Mouse (Mus musculus) kidney, postnatal 14 days (tissue): Measurements from ENCODE around the gene Tceal8.
"Not testable (repeated sequence)": the region's sequence is repeated elsewhere in the genome, so short reads cannot be mapped to it uniquely, and the experiment has no call there.

Source experiments
- DNase-seq: peaks from one replicate; pipeline ENCODE4 v3.0.0; 2022; ENCODE audit warnings: mixed read lengths

The Tceal8 gene

GRCm38 (mm10) chrX:136172118-136172551, at the start of gene Tceal8:
Gene Tceal8, minus strand, starts transcription at chrX:136172342.
- DNase-seq, result peak; percentile 88

GRCm38 (mm10) chrX:136216303-136216702, 44.2 kb upstream of the Tceal8 start:
- no peak for DNase-seq

- not testable (repeated sequence) for DNase-seq
Measured at GRCm38 (mm10) chrX:136214729-136215677, 42.9 kb upstream of the Tceal8 start, which contains the start of the genes Tceal7 and Bex1. Gene Tceal7, plus strand, starts transcription at chrX:136214779. Gene Bex1, minus strand, starts transcription at chrX:136215513.

GRCm38 (mm10) chrX:136213396-136213795, 41.3 kb upstream of the Tceal8 start:
- DNase-seq, result no peak

GRCm38 (mm10) chrX:136204406-136204805, 32.3 kb upstream of the Tceal8 start:
- no peak for DNase-seq

DNA sequence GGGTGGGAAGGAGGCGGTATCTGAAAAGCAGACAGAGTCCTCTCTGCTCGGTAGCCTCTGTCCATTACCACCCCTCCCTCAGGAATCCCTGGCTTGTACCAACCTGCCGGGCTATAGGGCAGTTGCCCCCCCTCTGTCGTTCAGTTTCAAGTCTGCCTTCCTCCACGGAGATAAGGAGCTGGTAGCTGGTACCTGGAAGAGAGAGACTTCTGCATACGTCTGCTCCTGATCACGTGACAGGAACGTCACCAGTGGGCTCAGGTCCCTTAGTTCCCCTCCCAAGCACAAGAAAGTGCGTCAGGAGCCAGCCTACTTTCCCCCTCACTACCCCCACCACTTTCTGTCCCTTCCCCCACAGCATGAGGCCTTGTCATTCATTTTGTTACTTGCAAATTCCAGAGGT, 31.5 kb upstream of the Tceal8 start, which contains the start of gene Tceal5:
Gene Tceal5 (minus strand): TSS at position 213 of the 403 bp plus-strand sequence.
- peak; percentile 2 for DNase-seq

DNA sequence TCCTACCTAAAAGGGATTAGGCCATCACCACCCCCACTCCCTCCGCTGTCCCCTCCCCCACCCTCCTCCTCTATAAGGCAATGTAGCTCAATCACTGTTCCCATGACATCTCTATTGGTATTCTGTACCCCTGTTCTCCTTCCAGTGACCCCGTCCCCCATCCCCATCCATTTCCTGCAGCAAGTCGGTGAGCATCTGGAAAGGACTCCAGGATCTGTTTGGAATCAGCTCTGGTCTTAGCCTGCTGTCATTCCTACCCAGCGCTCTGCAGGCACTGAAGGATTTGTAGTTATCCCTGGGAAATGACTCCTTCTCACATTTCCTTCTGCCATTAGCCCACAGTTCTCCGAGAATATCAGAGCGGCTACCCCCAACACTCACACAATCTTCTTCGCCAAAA, 31.1 kb upstream of the Tceal8 start:
- no peak for DNase-seq

DNA sequence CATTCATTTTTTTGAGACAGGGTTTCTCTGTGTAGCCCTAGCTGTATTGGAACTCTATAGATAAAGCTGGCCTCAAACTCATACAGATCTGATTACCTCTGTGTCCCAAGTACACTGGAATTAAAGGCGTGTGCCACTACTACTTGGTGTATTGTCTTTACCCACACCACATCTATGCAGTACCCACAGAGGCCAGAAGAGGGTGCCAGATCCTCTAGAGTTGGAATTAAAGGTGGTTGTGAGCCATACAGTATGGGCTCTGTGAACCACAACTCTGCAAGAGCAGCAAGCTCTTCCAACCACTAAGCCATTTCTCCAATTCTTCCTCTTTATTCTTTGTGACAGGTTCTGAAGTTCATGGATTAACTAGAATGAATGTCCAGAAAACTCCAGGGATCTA, 24.7 kb upstream of the Tceal8 start:
- DNase-seq, result peak; percentile 7

DNA sequence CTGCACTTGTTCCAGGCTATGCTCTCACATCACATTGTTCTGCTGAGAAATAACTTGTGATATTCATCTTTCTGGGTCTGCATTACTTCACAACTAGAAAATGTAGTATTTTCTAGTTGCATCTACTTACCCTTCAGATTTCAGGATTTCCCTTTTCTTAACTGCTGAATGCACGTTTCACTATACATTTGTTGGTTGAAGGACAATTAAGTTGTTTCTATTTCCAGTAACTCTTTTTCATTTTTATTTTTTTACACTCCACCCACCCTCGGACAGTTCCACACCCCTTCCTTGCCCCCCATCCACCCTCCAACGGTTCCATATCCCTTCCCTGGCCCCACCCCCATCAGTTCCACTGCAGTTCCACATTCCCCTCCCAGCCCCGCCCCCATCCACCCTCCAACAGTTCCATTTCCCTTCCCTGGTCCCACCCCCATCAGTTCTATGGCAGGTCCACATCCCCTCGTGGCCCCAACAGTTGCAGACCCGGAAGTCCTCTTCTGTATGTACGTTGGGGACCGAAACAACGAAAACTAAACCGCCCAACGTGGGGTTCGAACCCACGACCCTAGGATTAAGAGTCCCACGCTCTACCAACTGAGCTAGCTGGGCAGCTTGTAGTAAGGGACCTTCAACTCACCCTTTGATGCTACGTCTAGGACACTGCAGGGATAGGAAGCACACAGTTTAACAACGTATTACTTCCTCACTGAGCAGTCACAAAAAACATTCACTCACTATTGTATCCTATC, 23.2 kb upstream of the Tceal8 start:
- DNase-seq, result no peak

DNA sequence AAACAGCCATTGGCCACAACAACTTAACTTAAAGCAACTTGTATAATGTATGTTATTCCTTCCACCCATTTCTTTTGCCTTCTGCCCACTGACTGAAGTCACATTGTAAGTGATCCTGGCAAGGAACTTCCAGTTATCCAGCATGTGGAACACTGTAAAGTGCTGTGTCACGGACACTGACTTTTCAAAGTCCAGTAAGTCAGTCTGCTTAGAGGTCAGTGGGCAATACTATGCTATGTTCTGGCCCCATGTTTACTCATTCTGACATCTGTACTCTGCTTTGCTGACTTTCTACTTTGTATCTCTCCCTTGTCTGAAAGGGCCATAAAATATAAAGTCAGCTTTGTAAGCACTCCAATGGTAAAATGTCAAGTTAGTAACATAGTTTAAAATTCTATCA, 11.0 kb upstream of the Tceal8 start:
- DNase-seq, result peak; percentile 1

GRCm38 (mm10) chrX:136180897-136181553, 8.9 kb upstream of the Tceal8 start:
- no peak for DNase-seq

GRCm38 (mm10) chrX:136172786-136173185, 644 bp upstream of the Tceal8 start:
- peak; percentile 2 for DNase-seq

GRCm38 (mm10) chrX:136171189-136172117, 689 bp downstream of the Tceal8 start:
- peak; percentile 70 for DNase-seq

- DNase-seq, result no peak
Measured at GRCm38 (mm10) chrX:136170625-136171024, 1.5 kb downstream of the Tceal8 start.

DNA sequence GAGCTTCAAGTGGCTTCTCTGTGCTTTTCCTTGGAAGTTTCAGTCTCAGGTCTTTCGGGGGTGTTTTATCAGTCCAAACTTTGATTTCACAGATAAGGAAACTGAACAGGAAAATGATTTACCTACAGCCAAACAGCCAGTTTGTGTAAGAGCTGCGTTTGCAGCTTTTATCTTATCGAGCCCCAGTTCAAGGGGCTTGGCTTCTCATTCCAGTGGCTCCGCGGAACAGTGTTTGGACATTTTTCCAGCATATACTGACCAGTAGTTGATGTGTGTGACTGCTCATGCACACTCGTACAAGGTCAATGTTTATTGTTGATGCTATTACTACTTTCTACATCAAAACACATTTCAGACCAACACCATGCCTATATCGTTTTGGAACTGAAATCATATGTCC, 27.9 kb downstream of the Tceal8 start:
- no peak for DNase-seq

DNA sequence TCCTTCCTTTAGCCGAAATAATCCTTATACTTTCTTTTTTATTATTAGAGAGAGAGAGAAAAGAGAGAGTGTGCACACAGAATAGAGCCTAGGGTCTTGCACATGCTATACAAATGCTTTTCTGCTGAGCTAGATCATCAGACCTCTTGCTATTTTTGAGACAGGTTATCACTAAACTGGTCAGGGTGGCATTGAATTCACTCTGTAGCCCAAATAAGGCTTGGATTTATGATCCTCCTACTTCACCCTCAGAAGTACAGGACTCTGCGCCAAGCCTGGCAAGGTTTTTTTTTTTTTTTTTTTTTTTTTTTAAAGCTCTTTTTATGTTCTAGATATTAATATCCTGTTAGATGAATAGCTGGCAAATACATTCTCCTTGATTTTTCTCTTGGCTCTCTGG, 28.4 kb downstream of the Tceal8 start:
- DNase-seq, result no peak

- DNase-seq, result no peak
Measured at GRCm38 (mm10) chrX:136141385-136141784, 30.8 kb downstream of the Tceal8 start.

DNA sequence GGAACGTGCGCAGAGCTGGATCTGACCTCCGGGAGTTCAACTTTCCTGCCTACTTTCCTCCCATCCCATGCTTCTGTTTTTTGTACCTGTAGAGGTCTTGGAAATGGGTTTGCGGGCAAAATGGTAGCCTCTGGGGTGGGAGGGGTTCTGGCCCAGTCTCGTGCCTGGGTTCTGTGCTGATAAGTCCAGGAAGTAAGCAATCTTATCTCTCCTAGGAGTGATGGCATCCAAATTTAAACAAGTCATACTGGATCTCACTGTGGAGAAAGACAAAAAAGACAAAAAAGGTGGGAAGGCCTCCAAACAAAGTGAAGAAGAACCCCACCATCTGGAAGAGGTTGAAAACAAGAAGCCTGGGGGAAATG, 32.5 kb downstream of the Tceal8 start:
- not testable (repeated sequence) for DNase-seq

DNA sequence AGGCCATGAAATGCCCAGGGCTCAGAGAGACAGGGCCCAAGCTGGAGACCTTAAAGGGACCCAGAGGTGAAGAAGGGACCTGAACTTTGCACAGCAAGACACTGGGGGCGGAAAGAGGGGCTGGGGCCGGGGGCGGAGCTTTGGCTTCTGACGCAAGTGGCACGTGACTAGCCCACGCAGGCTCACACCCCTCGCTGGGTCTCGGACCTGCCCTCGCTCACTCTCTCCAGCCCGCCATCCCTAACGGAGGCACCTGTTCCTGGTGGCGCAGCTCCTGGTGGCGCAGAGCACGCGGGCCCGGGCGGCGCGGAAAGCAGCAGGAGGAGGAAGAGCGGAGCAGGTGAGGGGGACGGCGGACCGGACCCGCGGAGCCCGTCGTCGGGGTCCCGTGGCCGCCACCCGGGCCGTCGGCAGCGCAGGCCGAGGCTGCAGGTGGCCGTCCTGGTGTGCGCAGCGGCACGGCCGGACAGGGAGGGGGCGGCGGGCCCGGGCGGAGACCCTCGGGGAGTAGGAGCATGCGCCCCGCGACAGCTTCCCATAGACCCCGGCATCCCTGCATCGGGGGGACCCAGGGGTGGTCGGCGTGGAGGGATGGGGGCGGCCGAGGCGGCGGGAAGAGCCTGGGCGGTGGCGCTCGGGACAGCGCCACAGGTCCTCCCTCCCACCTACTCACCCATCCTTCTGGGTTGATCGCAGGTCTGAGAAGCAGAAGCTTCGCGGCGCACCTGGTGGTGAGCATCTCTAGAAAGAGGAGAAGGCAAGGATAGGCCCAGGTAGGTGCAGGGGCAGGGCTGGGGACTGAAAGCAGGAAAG, 33.1 kb downstream of the Tceal8 start, which contains the start of gene Bex4:
Gene Bex4 (plus strand): TSS at position 170 of the 813 bp plus-strand sequence.
- not testable (repeated sequence) for DNase-seq

GRCm38 (mm10) chrX:136135559-136135958, 36.6 kb downstream of the Tceal8 start:
- no peak for DNase-seq

DNA sequence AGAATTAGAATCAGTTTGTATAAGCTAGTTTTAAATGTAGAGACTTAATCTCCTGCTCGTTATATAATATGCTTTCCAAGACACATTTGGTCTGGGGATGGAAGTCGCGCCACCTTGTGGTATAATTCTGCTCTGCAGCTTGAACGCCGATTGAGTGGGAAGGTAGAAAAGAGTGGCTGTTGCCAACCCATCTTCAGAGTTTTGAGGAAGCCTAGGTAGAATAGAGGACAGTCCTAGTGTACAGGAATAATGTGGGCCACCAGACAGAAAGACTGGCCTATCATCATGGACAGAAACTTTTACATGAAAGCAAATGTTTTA, 44.4 kb downstream of the Tceal8 start:
- DNase-seq, result peak; percentile 45
